Mouse (Mus musculus) kidney, adult 2 months (tissue): ENCODE measurements at regions not wholly inside any gene's neighbourhood (a gene's known extent, or its start where the extent isn't known, plus 50 kb on each side); places are given as distances from the start of the nearest gene placed in this dataset.

Experiments
- CTCF ChIP-seq: fragments of 200-500 bp; conservative IDR thresholded peaks from 2 replicates; pipeline ENCODE4 v1.5.1; 2011; ENCODE audit warnings: low read depth, mild to moderate bottlenecking, control low read depth, low read length, moderate library complexity, mixed read lengths; ENCODE audit not compliant: insufficient read depth, insufficient read length
- POLR2A ChIP-seq: fragments of 200-500 bp; IDR thresholded peaks from one replicate; pipeline ENCODE4 v1.6.1; 2011; ENCODE audit warnings: low read depth, low read length, control low read depth

DNA sequence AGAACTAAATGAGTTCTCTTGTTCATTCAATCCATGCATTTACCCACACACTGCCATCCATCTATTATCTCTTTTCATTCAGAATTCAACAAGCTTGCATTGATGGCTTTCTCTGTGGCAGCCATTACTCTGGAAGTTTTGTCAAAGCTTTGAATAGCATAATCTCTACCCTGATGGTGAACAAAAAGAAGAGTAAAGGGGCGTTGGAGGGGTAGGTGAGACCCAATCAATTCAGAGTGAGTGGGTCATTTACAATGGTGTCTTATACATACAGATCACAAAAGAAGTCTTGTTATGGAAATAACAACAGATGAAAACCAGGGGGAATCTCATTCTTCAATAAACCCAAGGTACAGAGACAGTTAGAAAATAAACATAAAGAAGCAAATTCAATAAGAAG is 701.9 kb upstream of the Isx start:
- TF ChIP-seq POLR2A (no peak), CTCF (no peak)
